Mouse (Mus musculus) embryonic fibroblast, embryonic 13.5 days (primary cell): ENCODE measurements at regions not wholly inside any gene's neighbourhood (a gene's known extent, or its start where the extent isn't known, plus 50 kb on each side); places are given as distances from the start of the nearest gene placed in this dataset.

Experiments used
- CTCF ChIP-seq: IDR thresholded peaks from 2 replicates; pipeline ENCODE4 v1.5.1; 2011; ENCODE audit warnings: mild to moderate bottlenecking, control low read depth, low read length, moderate library complexity, borderline replicate concordance; ENCODE audit not compliant: insufficient read depth
- POLR2A ChIP-seq: IDR thresholded peaks from 2 replicates; pipeline ENCODE4 v1.6.1; 2011; ENCODE audit warnings: low read depth, mild to moderate bottlenecking, control low read depth, low read length, moderate library complexity

DNA sequence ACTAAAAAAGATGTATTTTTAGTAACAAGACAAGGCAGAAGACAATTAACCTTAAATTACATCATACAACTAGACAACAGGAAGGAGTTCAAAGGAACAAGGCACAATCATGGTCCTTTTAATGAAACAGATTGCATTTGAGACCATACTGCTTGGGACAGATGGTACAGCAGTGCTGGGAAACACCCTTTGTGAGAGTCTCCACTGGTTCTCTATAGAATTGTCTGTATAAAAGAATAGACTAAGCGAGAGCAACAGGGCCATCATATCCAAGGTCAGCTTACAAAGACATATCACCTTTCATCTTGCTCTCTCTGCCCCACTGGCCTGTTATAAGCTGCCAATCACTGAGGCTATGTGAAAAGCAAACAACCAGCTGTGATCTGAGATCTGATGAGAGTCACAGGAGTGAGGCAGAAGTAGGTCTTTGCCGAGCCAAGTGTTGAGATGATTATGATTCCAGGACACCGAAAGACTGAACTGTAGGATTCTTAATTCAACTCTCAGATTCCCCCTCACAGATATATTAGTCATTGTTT is 224.6 kb upstream of the Ptger4 start:
- no peak for TF ChIP-seq POLR2A
- no peak for TF ChIP-seq CTCF
